Mouse (Mus musculus): ENCODE measurements around the gene Spsb2.

DNA sequence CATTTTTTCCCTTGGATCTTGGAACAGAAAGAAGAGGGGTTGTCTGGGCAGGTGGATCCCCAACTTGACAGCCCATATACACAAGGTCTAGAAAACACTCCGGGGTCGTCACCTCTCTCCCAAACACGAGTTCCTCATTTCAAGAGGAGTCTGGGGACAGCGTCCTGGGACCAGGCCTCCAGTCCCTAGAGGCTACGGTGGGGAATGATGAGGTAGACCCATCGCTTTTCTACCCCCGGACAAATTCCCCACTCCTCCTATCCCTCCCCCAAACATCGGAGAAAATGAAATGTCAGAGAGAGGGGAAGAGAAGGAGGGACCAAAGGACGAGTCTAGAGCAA is 39.8 kb upstream of the Spsb2 start:
- TF ChIP-seq EP300 (optimal IDR thresholded peaks at IDR 0.05) (no peak), CTCF (IDR thresholded peaks at IDR 0.05; ENCODE audit: low read depth) (no peak)
